Comparison of ENCODE assay signal across 17 mouse cellular contexts in the genomic region with DNA sequence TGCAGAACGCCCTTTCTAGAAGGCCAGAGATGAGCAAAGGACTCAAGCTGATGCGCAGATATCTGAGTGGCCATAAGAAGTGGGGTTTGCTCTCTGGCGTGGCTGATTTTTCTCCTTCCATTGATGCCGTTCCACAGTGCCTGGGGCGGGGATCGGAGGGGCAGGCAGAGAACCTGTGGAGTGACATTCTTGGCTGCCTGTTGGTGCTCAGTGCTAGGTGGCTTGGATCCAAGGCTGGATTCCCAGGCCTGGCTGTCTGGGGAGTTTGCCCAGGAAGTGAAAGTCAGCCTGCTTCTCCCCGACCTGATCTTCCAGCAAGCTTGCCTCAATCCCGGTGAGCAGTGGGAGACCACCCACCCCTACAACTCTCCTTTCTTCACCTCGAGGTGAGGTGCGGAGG.
DNase-seq lines count a peak whose midpoint lies in the region; ATAC-seq and TF ChIP-seq lines count a peak whose summit lies in the region.
"Had no signal": no experiment of that assay in that cellular context is flagged by ENCODE, and none has a peak within 500 bp of the region (broad histone marks: within the 10 kb centered on the region; RNA-seq: fewer than 3 reads in every experiment).

No protein-coding gene starts in this region.

- H3K4me2 ChIP-seq in hindbrain, embryonic 12.5 days (replicated peaks): no peak overlapping the region
- no peak overlapping the region for H3K4me2 ChIP-seq in forebrain, embryonic 12.5 days
- H3K4me2 ChIP-seq: embryonic facial prominence, embryonic 12.5 days; heart, embryonic 13.5 days; liver, embryonic 13.5 days; midbrain, embryonic 15.5 days; neural tube, embryonic 13.5 days; stomach, embryonic 15.5 days had no signal

- H3K9me3 ChIP-seq in hindbrain, embryonic 12.5 days (replicated peaks): no peaks in the 10 kb centered on the region
- H3K9me3 ChIP-seq in forebrain, embryonic 12.5 days: no peaks in the 10 kb centered on the region
- H3K9me3 ChIP-seq: embryonic facial prominence, embryonic 12.5 days; midbrain, embryonic 15.5 days; neural tube, embryonic 13.5 days; stomach, embryonic 15.5 days had no signal

- no peaks in the 10 kb centered on the region for H3K27me3 ChIP-seq in hindbrain, embryonic 12.5 days
- H3K27me3 ChIP-seq in forebrain, embryonic 12.5 days: no peaks in the 10 kb centered on the region
- H3K27me3 ChIP-seq: embryonic facial prominence, embryonic 12.5 days; heart, embryonic 13.5 days; liver, embryonic 13.5 days; midbrain, embryonic 15.5 days; neural tube, embryonic 13.5 days; stomach, embryonic 15.5 days had no signal

- TF ChIP-seq CTCF in gastrocnemius, adult 2 months (IDR thresholded peaks at IDR 0.05): no peak
- TF ChIP-seq CTCF in lung, adult 2 months (IDR thresholded peaks at IDR 0.05; ENCODE audit: insufficient read depth, low read length): no peak

- no peak overlapping the region for H3K27ac ChIP-seq in gastrocnemius, adult 2 months
- no peak overlapping the region for H3K27ac ChIP-seq in hindbrain, embryonic 12.5 days
- no peak overlapping the region for H3K27ac ChIP-seq in forebrain, embryonic 12.5 days
- H3K27ac ChIP-seq: embryonic facial prominence, embryonic 12.5 days; heart, embryonic 13.5 days; hindbrain, postnatal 0 days; liver, embryonic 13.5 days; midbrain, embryonic 15.5 days; neural tube, embryonic 13.5 days; stomach, embryonic 15.5 days had no signal

- no peak for TF ChIP-seq POLR2A in lung, adult 2 months (IDR thresholded peaks at IDR 0.05; ENCODE audit: borderline replicate concordance, extremely low read depth, low read depth, low read length)

- no peak for ATAC-seq in hindbrain, embryonic 12.5 days (ENCODE audit: low FRiP score)
- ATAC-seq in forebrain, embryonic 12.5 days (ENCODE audit: low FRiP score): no peak
- ATAC-seq: hindbrain, postnatal 0 days; midbrain, embryonic 15.5 days had no signal

- DNase-seq in gastrocnemius, postnatal 10 days: peak; percentile 21
- no peak for DNase-seq in gastrocnemius, adult 2 months
- DNase-seq in urinary bladder, postnatal 36 days (ENCODE audit: low spot score in 2 of 2): peak; percentile 3 to 20
- DNase-seq in urinary bladder, adult 2 months (ENCODE audit: low spot score): no peak
- peak; percentile 10 for DNase-seq in lung, adult 2 months
- DNase-seq in spleen, postnatal 4 days (ENCODE audit: low spot score in 2 of 2): no peak
- DNase-seq: adrenal gland, postnatal 14 days; cerebellum, adult 8-10 months; liver, embryonic 13.5 days had no signal

- H3K36me3 ChIP-seq in hindbrain, embryonic 12.5 days: no peaks in the 10 kb centered on the region
- H3K36me3 ChIP-seq in forebrain, embryonic 12.5 days (replicated peaks): no peaks in the 10 kb centered on the region
- H3K36me3 ChIP-seq: embryonic facial prominence, embryonic 12.5 days; heart, embryonic 13.5 days; liver, embryonic 13.5 days; midbrain, embryonic 15.5 days; neural tube, embryonic 13.5 days; stomach, embryonic 15.5 days had no signal

- WGBS in lung, adult 2 months: 52% methylated on average over 10 of the region's 10 CpGs
- 84% methylated on average over 10 of the region's 10 CpGs for WGBS in hindbrain, embryonic 12.5 days
- 77% methylated on average over 10 of the region's 10 CpGs for WGBS in forebrain, embryonic 12.5 days

- no peak overlapping the region for H3K4me3 ChIP-seq in gastrocnemius, adult 2 months
- H3K4me3 ChIP-seq in lung, adult 2 months (replicated peaks; ENCODE audit: extremely low read depth, low read depth, low read length): no peak overlapping the region
- no peak overlapping the region for H3K4me3 ChIP-seq in hindbrain, embryonic 12.5 days
- no peak overlapping the region for H3K4me3 ChIP-seq in forebrain, embryonic 12.5 days (replicated peaks)
- H3K4me3 ChIP-seq: embryonic facial prominence, embryonic 12.5 days; heart, embryonic 13.5 days; liver, embryonic 13.5 days; midbrain, embryonic 15.5 days; neural tube, embryonic 13.5 days; stomach, embryonic 15.5 days had no signal

- no peak overlapping the region for H3K9ac ChIP-seq in hindbrain, embryonic 12.5 days
- H3K9ac ChIP-seq in forebrain, embryonic 12.5 days: no peak overlapping the region
- H3K9ac ChIP-seq: embryonic facial prominence, embryonic 12.5 days; heart, embryonic 13.5 days; liver, embryonic 13.5 days; midbrain, embryonic 15.5 days; neural tube, embryonic 13.5 days; stomach, embryonic 15.5 days had no signal

- intact Hi-C loops in gastrocnemius, adult 2 months (cut with DNase I): no loop called here

- no peaks in the 10 kb centered on the region for H3K4me1 ChIP-seq in lung, adult 2 months (ENCODE audit: control insufficient read depth, insufficient read depth, low read length)
- H3K4me1 ChIP-seq in hindbrain, embryonic 12.5 days: no peaks in the 10 kb centered on the region
- H3K4me1 ChIP-seq in forebrain, embryonic 12.5 days: no peaks in the 10 kb centered on the region
- H3K4me1 ChIP-seq: heart, embryonic 13.5 days; liver, embryonic 13.5 days; midbrain, embryonic 15.5 days; stomach, embryonic 15.5 days had no signal

Comparison
In these comparisons a context has a peak if more than half of its experiments do, and no peak if none do; other contexts are left out.
1. DNase-seq: peak in gastrocnemius, postnatal 10 days (single experiment), urinary bladder, postnatal 36 days (2 of 2) and lung, adult 2 months (single experiment); none in gastrocnemius, adult 2 months (single experiment), urinary bladder, adult 2 months (single experiment) and spleen, postnatal 4 days (0 of 2).